Mouse (Mus musculus) forebrain, embryonic 14.5 days (tissue): ENCODE measurements around the gene Proca1. TPM values are rescaled to one million over a fixed set of nuclear protein-coding genes. Genes with fewer than 3 reads are reported as not detected.
A peak's percentile ranks its signal among the peaks of the same experiment; 100 is the strongest.

Source experiments
- ATAC-seq: fragments of 200-750 bp; cut with Nextera tagmentation; 2 replicates; pipeline ENCODE4 v1.8.0; 2017; ENCODE audit warnings: mild to moderate bottlenecking, moderate library complexity
- DNase-seq: peaks from one replicate; pipeline ENCODE4 v3.0.0-alpha.2; 2015; ENCODE audit warnings: low spot score
- H3K27ac ChIP-seq: fragments of 300-500 bp; sonication (generic); 2 replicates; pipeline ENCODE4 v1.5.1; 2014; ENCODE audit warnings: low read depth, mild to moderate bottlenecking, control low read depth, low read length, moderate library complexity
- H3K27me3 ChIP-seq: fragments of 300-500 bp; sonication (generic); replicated peaks from 2 replicates; pipeline ENCODE4 v1.6.1; 2014; ENCODE audit warnings: low read length, control low read depth, mixed read lengths; ENCODE audit not compliant: control insufficient read depth, insufficient read depth
- H3K36me3 ChIP-seq: fragments of 300-500 bp; sonication (generic); 2 replicates; pipeline ENCODE4 v1.6.1; 2014; ENCODE audit warnings: low read length, control low read depth; ENCODE audit not compliant: control insufficient read depth, insufficient read depth
- H3K4me1 ChIP-seq: fragments of 300-500 bp; sonication (generic); 2 replicates; pipeline ENCODE4 v1.6.1; 2014; ENCODE audit warnings: antibody characterized with exemption, low read length, control low read depth; ENCODE audit not compliant: control insufficient read depth, insufficient read depth
- H3K4me2 ChIP-seq: fragments of 300-500 bp; sonication (generic); 2 replicates; pipeline ENCODE4 v1.6.1; 2014; ENCODE audit warnings: mild to moderate bottlenecking, control low read depth, low read length
- H3K4me3 ChIP-seq: fragments of 300-500 bp; sonication (generic); 2 replicates; pipeline ENCODE4 v1.5.1; 2014; ENCODE audit warnings: low read depth, low read length, control low read depth
- H3K9ac ChIP-seq: fragments of 300-500 bp; sonication (generic); 2 replicates; pipeline ENCODE4 v1.6.1; 2014; ENCODE audit warnings: mild to moderate bottlenecking, low read length, control low read depth, moderate library complexity
- H3K9me3 ChIP-seq: fragments of 300-500 bp; sonication (generic); replicated peaks from 2 replicates; pipeline ENCODE4 v1.6.1; 2016; ENCODE audit warnings: low read length, control low read depth, mixed read lengths; ENCODE audit not compliant: control insufficient read depth
- WGBS: fragments of 180-500 bp; shearing (Covaris S2); extraction: QIAGEN DNeasy Blood & Tissue Kit; methylation state at CpG from one replicate; pipeline ENCODE4 v1.1.7; 2014; 5-methylcytosine and 5-hydroxymethylcytosine counted together
- microRNA-seq: library from miRNA; unstranded; fragments of <30 nt; microRNA quantifications from one replicate; pipeline ENCODE4, GENCODE M21; 2016
- polyA plus RNA-seq: library from polyadenylated mRNA; unstranded; fragments of >200 nt; fragmentation: Nextera tagmentation; extraction: Ambion mirVana; gene quantifications from 2 replicates; pipeline ENCODE4 v1.2.1, GENCODE M21; 2014

Proca1 gene
- polyA plus RNA-seq, 1 experiment from 2014 or later = 0.55 TPM

- WGBS = 85% methylated on average over 2 of the region's 3 CpGs
- Histone ChIP-seq H3K4me2 (peak overlapping the region; percentile 73), H3K27me3 (no peaks in the 10 kb centered on the region), H3K9ac (no peak overlapping the region), H3K9me3 (no peaks in the 10 kb centered on the region), H3K4me1 (peaks cover 19% of the 10 kb centered on the region), H3K27ac (no peak overlapping the region), H3K4me3 (no peak overlapping the region), H3K36me3 (peaks cover 14% of the 10 kb centered on the region)
- DNase-seq = no peak
- ATAC-seq = no peak
These were observed 53.8 kb downstream of the Proca1 start for GRCm38 (mm10) chr11:78247012-78247348.

- no peak overlapping the region for H3K4me3 ChIP-seq
- no peaks in the 10 kb centered on the region for H3K9me3 ChIP-seq
- H3K9ac ChIP-seq = no peak overlapping the region
- no peak overlapping the region for H3K27ac ChIP-seq
- DNase-seq (peak; percentile 7), ATAC-seq (no peak)
- H3K36me3 ChIP-seq = peaks cover 20% of the 10 kb centered on the region
- H3K4me2 ChIP-seq = 0 out of 2 replicates have a peak overlapping the region, but pooled peaks have one; percentile 12
- 51% methylated on average over 4 of the region's 4 CpGs for WGBS
- H3K4me1 ChIP-seq = peaks cover 19% of the 10 kb centered on the region
- no peaks in the 10 kb centered on the region for H3K27me3 ChIP-seq
These were observed 54.5 kb downstream of the Proca1 start for GRCm38 (mm10) chr11:78247727-78248140.

Small RNA genes within 50 kb of the gene (microRNA-seq; reads per million reads assigned to microRNA genes)
- gene Mir7653 = not detected

Other genes starting within 250 kb of the Proca1 start
- gene Phf12, start 210.6 kb upstream of the Proca1 start, polyA plus RNA-seq = 16.5 and 17.0 TPM in 2 replicates
- 36.6 and 38.8 TPM in 2 replicates for gene Dhrs13, start 161.1 kb upstream of the Proca1 start, polyA plus RNA-seq
- 56.2 and 64.6 TPM in 2 replicates for gene Flot2, start 155.5 kb upstream of the Proca1 start, polyA plus RNA-seq
- 36.8 and 40.2 TPM in 2 replicates for gene Eral1, start 113.0 kb upstream of the Proca1 start, polyA plus RNA-seq
- gene Fam222b, start 98.7 kb upstream of the Proca1 start, polyA plus RNA-seq = 22.3 and 23.9 TPM in 2 replicates
- 79.2 and 82.6 TPM in 2 replicates for gene Traf4, start 27.8 kb upstream of the Proca1 start, polyA plus RNA-seq
- 4.6 and 5.5 TPM in 2 replicates for gene Nek8, start 16.7 kb upstream of the Proca1 start, polyA plus RNA-seq
- 4.4 and 4.5 TPM in 2 replicates for gene Tlcd1, start 16.7 kb upstream of the Proca1 start, polyA plus RNA-seq
- 1,011 and 1,206 TPM in 2 replicates for gene Rpl23a, start 9.8 kb upstream of the Proca1 start, polyA plus RNA-seq
- 48.1 and 48.2 TPM in 2 replicates for gene Rab34, start 5.0 kb upstream of the Proca1 start, polyA plus RNA-seq
- gene Sdf2, start 52.4 kb downstream of the Proca1 start, polyA plus RNA-seq = 82.4 and 90.2 TPM in 2 replicates
- 17.7 and 21.7 TPM in 2 replicates for gene Supt6, start 52.6 kb downstream of the Proca1 start, polyA plus RNA-seq
- gene 2610507B11Rik, start 68.4 kb downstream of the Proca1 start, polyA plus RNA-seq = 49.4 and 56.0 TPM in 2 replicates
- gene BC030499, start 97.4 kb downstream of the Proca1 start, polyA plus RNA-seq = 0.19 and 0.43 TPM in 2 replicates
- gene Spag5, start 108.1 kb downstream of the Proca1 start, polyA plus RNA-seq = 21.5 and 25.4 TPM in 2 replicates
- gene Aldoc, start 129.6 kb downstream of the Proca1 start, polyA plus RNA-seq = 161 and 167 TPM in 2 replicates
- gene Pigs, start 135.0 kb downstream of the Proca1 start, polyA plus RNA-seq = 46.8 and 51.0 TPM in 2 replicates
- gene Unc119, start 150.1 kb downstream of the Proca1 start, polyA plus RNA-seq = 72.5 and 73.8 TPM in 2 replicates
- not detected in 2 replicates for gene Foxn1, start 193.2 kb downstream of the Proca1 start, polyA plus RNA-seq
- not detected in 2 replicates for gene Slc13a2, start 228.8 kb downstream of the Proca1 start, polyA plus RNA-seq